29 mouse cellular contexts compared by ENCODE assay signal in the genomic region with DNA sequence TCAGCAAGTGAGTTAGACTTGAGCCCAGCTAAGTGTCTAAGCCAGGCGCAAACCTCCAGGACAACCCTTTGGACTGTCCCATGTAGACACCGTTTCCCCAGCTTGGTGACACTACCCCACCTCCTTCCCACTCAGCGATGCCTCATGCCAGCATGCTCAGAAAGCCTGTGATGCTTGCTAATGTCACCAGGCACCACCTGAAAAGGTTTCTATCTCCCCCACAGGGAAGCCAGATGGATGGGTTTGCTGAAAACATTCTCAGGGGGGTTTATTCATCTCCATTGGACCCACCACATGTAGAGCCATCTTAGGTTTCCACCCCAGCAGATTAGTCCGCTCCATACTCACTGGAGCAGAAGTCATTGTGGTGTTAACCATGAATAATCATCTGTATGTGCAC.
A peak's percentile ranks its signal among the peaks of the same experiment; 100 is the strongest.
DNase-seq lines count a peak whose midpoint lies in the region; ATAC-seq and TF ChIP-seq lines count a peak whose summit lies in the region.
"Had no signal": no experiment of that assay in that cellular context is flagged by ENCODE, and none has a peak within 500 bp of the region (broad histone marks: within the 10 kb centered on the region; RNA-seq: fewer than 3 reads in every experiment).

No protein-coding gene starts in this region.

- H3K4me1 ChIP-seq in hindbrain, embryonic 12.5 days: peaks cover 17% of the 10 kb centered on the region
- H3K4me1 ChIP-seq: embryonic facial prominence, embryonic 12.5 days; embryonic facial prominence, embryonic 15.5 days; heart, embryonic 12.5 days; heart, embryonic 15.5 days had no signal

- 87% methylated on average over 4 of the region's 4 CpGs for WGBS in hindbrain, embryonic 12.5 days

- ATAC-seq in hindbrain, embryonic 12.5 days (ENCODE audit: low FRiP score): no peak
- ATAC-seq: forebrain, embryonic 14.5 days; forebrain, postnatal 0 days; hindbrain, postnatal 0 days; inflammation-experienced regulatory T-cells, adult 6 months; intestine, embryonic 16.5 days; Patski had no signal

- no peak overlapping the region for H3K27ac ChIP-seq in gastrocnemius, adult 2 months
- H3K27ac ChIP-seq in hindbrain, embryonic 12.5 days: no peak overlapping the region
- H3K27ac ChIP-seq: embryonic facial prominence, embryonic 12.5 days; embryonic facial prominence, embryonic 15.5 days; heart, embryonic 15.5 days; hindbrain, embryonic 14.5 days; hindbrain, postnatal 0 days had no signal

- 0 out of 2 replicates have a peak, but pooled peaks cover 3% of the 10 kb centered on the region for H3K27me3 ChIP-seq in hindbrain, embryonic 12.5 days
- H3K27me3 ChIP-seq: embryonic facial prominence, embryonic 12.5 days; embryonic facial prominence, embryonic 15.5 days; Patski had no signal

- H3K9ac ChIP-seq in hindbrain, embryonic 12.5 days: no peak overlapping the region
- H3K9ac ChIP-seq: embryonic facial prominence, embryonic 12.5 days; embryonic facial prominence, embryonic 15.5 days; forebrain, postnatal 0 days; heart, embryonic 12.5 days; heart, embryonic 15.5 days; hindbrain, embryonic 14.5 days had no signal

- H3K36me3 ChIP-seq in hindbrain, embryonic 12.5 days: no peaks in the 10 kb centered on the region
- H3K36me3 ChIP-seq: embryonic facial prominence, embryonic 12.5 days; embryonic facial prominence, embryonic 15.5 days; G1E; heart, embryonic 12.5 days; heart, embryonic 15.5 days; hindbrain, embryonic 10.5 days had no signal

- H3K4me3 ChIP-seq in gastrocnemius, adult 2 months: no peak overlapping the region
- H3K4me3 ChIP-seq in hindbrain, embryonic 12.5 days: no peak overlapping the region
- H3K4me3 ChIP-seq: embryonic facial prominence, embryonic 12.5 days; embryonic facial prominence, embryonic 15.5 days; heart, embryonic 12.5 days; heart, embryonic 15.5 days; hindbrain, embryonic 10.5 days had no signal

- TF ChIP-seq CTCF in gastrocnemius, adult 2 months (IDR thresholded peaks at IDR 0.05): no peak

- H3K4me2 ChIP-seq in hindbrain, embryonic 12.5 days (replicated peaks): no peak overlapping the region
- H3K4me2 ChIP-seq: embryonic facial prominence, embryonic 12.5 days; embryonic facial prominence, embryonic 15.5 days; heart, embryonic 12.5 days; heart, embryonic 15.5 days; hindbrain, embryonic 14.5 days had no signal

- H3K9me3 ChIP-seq in hindbrain, embryonic 12.5 days (replicated peaks): no peaks in the 10 kb centered on the region
- H3K9me3 ChIP-seq: embryonic facial prominence, embryonic 12.5 days; embryonic facial prominence, embryonic 15.5 days; G1E; heart, embryonic 12.5 days; heart, embryonic 15.5 days; hindbrain, embryonic 10.5 days had no signal

- peak; percentile 36 for DNase-seq in cerebellum, adult 11 months
- no peak for DNase-seq in cerebellum, postnatal 4 days (ENCODE audit: low spot score in 2 of 2)
- peak; percentile 73 for DNase-seq in cerebellum, adult 11-12 months
- DNase-seq in cerebellum, adult 9-10 months: peak; percentile 74
- peak; percentile 65 to 75 for DNase-seq in cerebellum, postnatal 25 days
- no peak for DNase-seq in embryo, embryonic 10 days (ENCODE audit: low spot score)
- DNase-seq in gastrocnemius, adult 2 months: no peak
- DNase-seq: adrenal gland, postnatal 14 days; B cell, adult 2 months; forebrain, postnatal 0 days; gastrocnemius, postnatal 25 days; heart, adult 18-20 months; heart, postnatal 10 days; heart, postnatal 36 days; kidney, adult 18-20 months; kidney, adult 9 months had no signal

- intact Hi-C loops in gastrocnemius, adult 2 months (cut with DNase I): no loop called here

Comparison
In these comparisons a context has a peak if more than half of its experiments do, and no peak if none do; other contexts are left out.
1. DNase-seq: peak in cerebellum, adult 11 months (single experiment), cerebellum, adult 11-12 months (single experiment), cerebellum, adult 9-10 months (single experiment) and cerebellum, postnatal 25 days (2 of 2); none in cerebellum, postnatal 4 days (0 of 2), embryo, embryonic 10 days (single experiment) and gastrocnemius, adult 2 months (single experiment).